Mouse (Mus musculus): ENCODE results near the gene Hist2h2be.
"Not testable (repeated sequence)": the region's sequence is repeated elsewhere in the genome, so short reads cannot be mapped to it uniquely, and the experiment has no call there.

The Hist2h2be gene

GRCm38 (mm10) chr3:96198181-96198580 is 22.7 kb upstream of the Hist2h2be start:
- intact Hi-C loops (cut with DNase I) = no loop called here

- intact Hi-C loops (cut with DNase I) = not testable (repeated sequence)
Observed at GRCm38 (mm10) chr3:96198601-96199251, 22.2 kb upstream of the Hist2h2be start.

GRCm38 (mm10) chr3:96199731-96200130 is 21.2 kb upstream of the Hist2h2be start:
- intact Hi-C loops (cut with DNase I) = no loop called here

DNA sequence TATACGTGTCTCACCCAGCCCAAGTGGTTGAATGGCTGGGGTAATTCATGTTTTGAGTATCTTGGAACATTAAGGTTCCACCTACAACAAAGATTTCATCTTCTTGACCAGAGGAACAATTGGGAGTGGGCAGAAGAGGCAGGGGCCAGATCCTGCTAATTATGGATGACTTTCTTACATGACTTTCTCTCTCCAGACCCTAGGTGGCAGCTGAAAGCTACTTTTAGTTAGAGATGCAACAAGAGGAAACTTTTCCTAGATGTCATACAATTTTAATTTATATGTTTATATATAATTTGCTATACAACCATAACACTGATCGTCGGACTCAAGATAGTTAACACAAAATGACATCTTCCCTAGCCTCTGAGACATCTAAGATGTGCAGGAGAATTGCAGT is 13.1 kb upstream of the Hist2h2be start:
- intact Hi-C loops (cut with DNase I) = no loop called here

GRCm38 (mm10) chr3:96209242-96209641 is 11.7 kb upstream of the Hist2h2be start:
- intact Hi-C loops (cut with DNase I) = no loop called here

GRCm38 (mm10) chr3:96219191-96219641 is 1.7 kb upstream of the Hist2h2be start:
- intact Hi-C loops (cut with DNase I) = loop anchor here (5.0 kb wide), 2 partner anchors 43 to 57 kb away; partner anchors contain the start of genes Hist2h4 and Mtmr11

- intact Hi-C loops (cut with DNase I) = loop anchor here (2.0 to 5.0 kb wide), 3 partner anchors 25 to 57 kb away; partner anchors contain the start of genes Hist2h2aa1, Hist2h4 and Mtmr11
Observed at GRCm38 (mm10) chr3:96219661-96220130, 1.2 kb upstream of the Hist2h2be start, which contains the start of the genes Bola1 and Hist2h2ab. Gene Bola1 (minus strand): TSS chr3:96219709. Gene Hist2h2ab (plus strand): TSS chr3:96219865.

- intact Hi-C loops (cut with DNase I) = loop anchor here (2.0 kb wide), 1 partner anchor 25 kb away; the partner anchor contains the start of gene Hist2h2aa1
Observed at GRCm38 (mm10) chr3:96220131-96220764, 671 bp upstream of the Hist2h2be start.

GRCm38 (mm10) chr3:96221640-96222038 is 720 bp downstream of the Hist2h2be start:
- intact Hi-C loops (cut with DNase I) = loop anchor here (2.0 kb wide), 1 partner anchor 23 kb away; the partner anchor contains the start of gene Hist2h2aa1

DNA sequence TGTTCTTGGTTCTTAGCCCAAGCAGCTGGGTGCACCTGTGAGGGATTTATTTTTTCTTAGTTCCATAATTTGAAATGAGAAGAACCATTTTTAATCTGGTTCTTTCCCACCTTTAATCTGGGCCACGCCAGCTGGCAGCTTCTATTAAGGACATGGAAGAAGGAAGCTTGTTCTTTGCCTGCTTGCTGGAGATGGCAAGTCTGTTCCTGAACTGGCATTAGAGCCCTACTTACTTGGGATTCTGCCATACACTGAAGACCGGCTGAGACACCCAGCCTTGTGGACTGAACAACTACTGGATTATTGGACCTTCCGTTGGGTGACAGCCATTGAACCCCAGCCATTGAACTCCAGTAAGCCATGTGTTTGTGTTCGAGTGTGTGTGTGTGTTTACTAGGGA is 1.9 kb downstream of the Hist2h2be start:
- intact Hi-C loops (cut with DNase I) = no loop called here

GRCm38 (mm10) chr3:96225421-96225820 is 4.5 kb downstream of the Hist2h2be start:
- intact Hi-C loops (cut with DNase I) = no loop called here

DNA sequence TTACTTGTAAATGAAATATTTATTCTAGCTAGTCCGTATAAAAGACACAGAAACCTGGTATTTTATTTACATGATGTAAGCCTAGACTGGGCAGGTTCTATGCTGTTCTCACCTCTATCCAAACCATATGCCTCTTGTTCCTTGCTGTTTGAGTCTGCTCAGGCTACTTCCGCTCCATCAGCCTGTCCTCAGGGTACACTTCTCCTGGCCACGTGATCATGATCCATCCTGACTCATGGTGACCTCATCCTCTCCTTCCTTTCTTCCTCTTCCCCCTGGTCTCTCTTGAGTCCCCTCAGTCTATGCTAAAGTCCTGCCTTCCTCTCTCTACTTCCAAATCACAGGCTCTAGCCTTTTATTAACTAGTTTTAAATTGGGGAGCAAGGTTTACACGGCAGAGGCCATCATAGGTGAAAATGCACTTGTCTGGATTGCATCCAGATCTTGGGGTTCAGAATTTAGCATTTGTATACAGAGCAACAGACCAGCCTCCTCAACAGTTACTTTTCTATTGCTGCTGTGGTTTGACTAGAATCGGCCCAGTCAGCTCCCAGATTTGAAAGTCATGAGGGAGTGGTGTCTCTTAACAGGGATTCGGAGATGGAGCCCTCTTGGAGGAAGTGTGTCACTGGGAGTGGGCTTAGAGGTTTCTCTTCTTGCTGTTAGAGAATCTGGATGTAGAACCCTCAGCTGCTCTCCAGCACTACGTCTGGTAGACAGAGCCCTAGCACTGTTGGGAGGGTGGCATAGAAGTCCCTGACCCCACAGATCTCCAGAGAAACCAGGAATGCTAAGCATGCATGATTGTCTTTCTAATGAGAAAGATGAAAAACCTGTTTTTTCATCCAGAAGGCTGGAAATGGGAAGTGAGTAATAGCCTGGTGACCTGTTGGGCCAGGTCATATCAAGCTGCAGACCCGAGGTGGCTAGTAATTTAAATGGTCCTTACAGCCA is 6.1 kb downstream of the Hist2h2be start:
- intact Hi-C loops (cut with DNase I) = no loop called here

DNA sequence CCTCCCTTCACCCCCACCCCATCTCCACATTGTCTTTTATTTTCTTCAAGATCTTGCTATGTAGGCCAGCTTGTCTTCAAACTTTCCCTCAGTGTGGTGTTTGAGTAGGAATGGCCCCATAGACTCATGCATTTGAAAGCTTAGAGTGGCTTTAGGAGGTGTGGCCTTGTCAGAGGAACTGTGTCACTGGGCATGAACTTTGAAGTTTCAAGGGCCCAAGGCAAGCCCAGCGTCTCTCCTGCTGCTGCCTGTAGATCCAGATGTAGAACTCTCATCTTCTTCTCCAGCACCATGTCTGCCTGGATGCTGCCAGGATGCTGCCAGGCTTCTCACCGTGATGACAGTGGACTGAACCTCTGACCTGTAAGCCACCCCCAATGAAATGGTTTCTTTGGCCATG is 7.9 kb downstream of the Hist2h2be start:
- intact Hi-C loops (cut with DNase I) = no loop called here

- intact Hi-C loops (cut with DNase I) = no loop called here
Observed at GRCm38 (mm10) chr3:96230404-96230803, 9.5 kb downstream of the Hist2h2be start.

- intact Hi-C loops (cut with DNase I) = no loop called here
Observed at GRCm38 (mm10) chr3:96230910-96231757, 10.2 kb downstream of the Hist2h2be start.

DNA sequence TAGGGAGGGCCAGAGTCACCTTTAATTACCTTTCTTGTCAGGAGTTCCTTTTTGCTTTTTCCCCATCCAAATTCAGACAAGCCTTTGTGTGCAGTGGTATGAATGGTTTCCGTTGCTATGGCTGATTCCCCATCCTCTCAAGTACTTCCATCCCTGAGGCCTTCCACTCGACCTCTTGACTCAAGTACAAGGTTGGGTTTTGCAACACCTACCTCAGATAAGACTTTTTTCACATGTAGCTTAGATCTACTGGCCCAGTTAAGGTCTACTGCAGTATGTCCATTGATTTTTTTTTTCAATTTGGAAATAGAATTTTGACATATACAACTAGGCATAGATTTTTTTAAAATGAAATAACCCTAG is 10.8 kb downstream of the Hist2h2be start:
- intact Hi-C loops (cut with DNase I) = no loop called here

GRCm38 (mm10) chr3:96234914-96235313 is 14.0 kb downstream of the Hist2h2be start:
- intact Hi-C loops (cut with DNase I) = no loop called here

DNA sequence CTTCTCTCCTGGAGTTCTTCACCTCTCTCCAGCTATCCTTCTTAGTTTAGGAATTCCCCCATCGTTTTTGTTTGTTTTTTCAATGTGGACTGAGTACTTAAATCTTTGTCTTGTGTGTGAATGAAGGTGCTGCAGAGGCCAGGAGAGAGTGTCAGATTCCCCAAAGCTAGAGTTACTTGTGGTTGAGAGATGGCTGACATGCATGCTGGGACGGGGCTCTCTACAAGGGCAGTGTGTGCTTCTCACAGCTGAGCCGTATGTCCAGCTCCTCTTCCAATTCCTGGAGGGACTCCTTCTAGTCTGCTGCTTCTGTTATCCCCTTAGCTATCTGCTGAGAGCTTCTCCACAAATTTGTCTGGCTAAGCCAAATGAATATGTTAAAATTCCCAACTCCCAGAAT is 14.9 kb downstream of the Hist2h2be start:
- intact Hi-C loops (cut with DNase I) = no loop called here

DNA sequence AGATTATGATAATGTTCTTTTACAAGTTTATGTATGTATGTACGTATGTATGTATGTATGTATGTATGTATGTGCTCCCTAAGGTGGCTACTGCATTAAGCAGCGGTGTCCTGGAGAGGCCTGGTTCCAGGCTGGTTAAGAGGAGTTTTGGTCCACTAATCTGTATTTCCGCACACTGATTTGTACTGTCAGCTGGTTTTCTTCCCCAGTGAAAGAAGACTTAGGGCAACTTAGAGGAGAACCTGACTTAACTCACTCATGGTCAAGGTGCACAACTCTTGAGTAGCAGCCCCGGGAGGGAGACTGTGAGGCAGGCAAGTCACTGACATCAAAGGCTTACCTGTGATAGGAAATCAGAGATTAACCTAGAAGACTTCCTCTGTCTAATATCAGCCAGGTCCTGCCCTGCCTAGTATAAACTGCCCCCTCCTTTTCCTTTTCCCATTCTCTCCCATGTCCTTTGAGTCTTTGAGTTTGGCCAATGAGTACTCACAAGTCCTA is 16.0 kb downstream of the Hist2h2be start:
- intact Hi-C loops (cut with DNase I) = no loop called here

- intact Hi-C loops (cut with DNase I) = no loop called here
Observed at GRCm38 (mm10) chr3:96237335-96237903, 16.5 kb downstream of the Hist2h2be start.

Data from adrenal gland (tissue).